Mouse (Mus musculus) frontal cortex, postnatal 10 days (tissue): ENCODE data around the gene Ralgapa1.
"Not testable (repeated sequence)": the region's sequence is repeated elsewhere in the genome, so short reads cannot be mapped to it uniquely, and the experiment has no call there.

Source experiments
- DNase-seq, 2 experiments: peaks; one replicate each; pipeline ENCODE4 v3.0.0; 2022; ENCODE audit warnings: low spot score in 2 of 2, mixed read lengths in 1 of 2

Ralgapa1 gene

DNA sequence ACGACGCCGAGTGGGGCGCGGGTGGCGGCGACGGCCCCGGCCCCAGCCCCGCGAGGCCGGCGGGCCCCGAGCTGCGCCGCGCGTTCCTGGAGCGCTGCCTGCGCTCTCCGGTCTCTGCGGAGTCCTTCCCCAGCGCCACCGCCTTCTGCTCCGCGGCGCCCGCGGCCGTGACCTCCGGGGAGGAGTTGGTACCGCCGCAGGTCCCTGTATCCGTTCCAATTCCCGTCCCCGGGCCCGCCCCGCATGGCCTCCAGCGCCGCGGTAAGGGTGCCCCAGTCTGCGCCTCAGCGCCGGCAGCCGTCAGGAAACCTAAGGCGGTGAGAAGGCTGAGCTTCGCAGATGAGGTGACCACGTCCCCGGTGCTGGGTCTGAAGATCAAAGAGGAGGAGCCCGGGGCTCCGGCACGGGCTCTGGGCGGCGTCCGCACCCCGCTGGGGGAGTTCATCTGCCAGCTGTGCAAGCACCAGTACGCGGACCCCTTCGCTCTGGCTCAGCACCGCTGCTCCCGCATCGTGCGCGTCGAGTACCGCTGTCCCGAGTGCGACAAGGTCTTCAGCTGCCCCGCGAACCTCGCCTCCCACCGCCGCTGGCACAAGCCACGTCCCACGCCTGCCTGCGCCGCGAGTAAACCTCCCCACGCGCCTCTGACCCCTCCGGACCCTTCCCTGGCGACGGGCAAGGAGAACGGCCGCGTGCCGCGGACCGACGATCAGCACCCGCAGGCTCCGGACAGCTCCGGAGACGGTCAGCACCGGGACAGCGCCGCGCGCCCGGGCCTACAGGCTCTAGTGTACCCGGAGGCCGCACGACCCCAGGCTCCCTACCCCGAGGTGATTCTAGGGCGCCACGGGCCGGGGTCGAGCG, 221.1 kb downstream of the Ralgapa1 start:
- peak in 1 of 2 experiments; percentile 37 for DNase-seq

DNA sequence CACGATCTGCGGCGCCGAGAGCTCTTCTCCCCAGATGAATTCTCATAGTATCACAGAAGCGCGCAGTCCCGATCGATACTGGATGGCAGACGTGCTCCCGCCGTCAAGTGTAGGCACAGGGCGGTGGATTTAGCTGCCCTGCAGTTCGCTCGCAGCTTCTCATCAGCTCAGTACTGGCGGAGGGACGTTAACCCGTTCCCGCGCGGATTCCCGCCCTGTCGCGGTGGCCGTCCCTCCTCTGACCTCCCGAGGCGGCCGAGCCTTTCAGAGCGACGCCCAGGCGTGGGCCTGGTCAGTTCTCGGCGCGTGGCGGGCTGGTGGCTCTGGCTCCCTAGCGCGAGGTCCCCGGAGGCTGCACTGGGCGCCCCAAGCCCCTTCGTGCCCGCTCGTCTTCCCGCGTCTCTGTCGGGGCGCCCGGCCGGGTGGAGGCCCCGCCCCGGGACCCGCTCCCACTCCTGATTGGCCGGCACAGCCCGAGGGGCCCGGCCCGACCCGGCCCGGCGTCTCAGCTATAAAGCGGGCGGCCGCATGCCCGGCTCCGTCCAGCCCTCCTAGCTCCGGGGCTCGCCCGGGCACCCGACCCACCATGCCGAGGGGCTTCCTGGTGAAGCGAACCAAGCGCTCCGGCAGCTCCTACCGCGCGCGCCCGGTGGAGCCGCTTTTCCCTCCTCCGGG, 221.9 kb downstream of the Ralgapa1 start, which contains the start of gene Insm2:
TSS of gene Insm2 (plus strand) at position 541 of the 675 bp plus-strand sequence.
- peak in 1 of 2 experiments; percentile 15 for DNase-seq

DNA sequence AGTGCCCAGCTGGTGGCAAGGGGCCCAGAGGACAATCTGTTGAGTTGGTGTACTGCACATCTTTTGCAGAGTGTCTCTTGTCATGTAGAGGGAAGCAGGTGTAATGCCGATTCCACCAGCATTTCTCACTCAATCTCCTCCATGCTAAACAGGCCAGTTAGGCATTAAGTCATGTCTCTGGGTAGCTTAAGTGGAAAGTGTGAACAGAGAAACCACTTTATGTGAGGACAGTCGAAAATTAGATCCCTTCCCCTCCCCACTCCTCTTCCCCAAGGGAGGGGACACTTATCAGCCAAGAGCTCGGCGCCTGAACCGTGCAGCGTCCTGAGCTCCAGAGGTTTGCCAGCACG, 222.5 kb downstream of the Ralgapa1 start:
- no peak for DNase-seq

DNA sequence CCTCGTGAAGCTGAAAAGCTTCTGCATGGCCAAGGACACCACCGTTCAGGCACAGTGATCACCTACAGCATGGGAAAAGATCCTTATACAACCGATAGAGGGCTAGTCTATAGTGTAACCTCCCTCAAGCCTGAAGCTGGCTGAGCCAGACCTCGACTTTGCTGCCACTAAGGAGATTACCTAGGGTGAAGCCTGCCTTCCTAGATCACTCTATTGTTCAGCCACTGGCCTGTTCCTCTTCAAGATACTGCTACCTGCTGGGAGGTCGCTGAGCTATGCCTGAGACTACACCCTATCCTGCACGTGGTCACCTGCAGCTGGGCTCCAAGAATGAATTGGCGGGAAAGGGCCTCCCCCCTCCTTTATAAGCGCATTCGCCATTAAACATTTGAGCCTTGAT, 234.0 kb downstream of the Ralgapa1 start:
- DNase-seq: not testable (repeated sequence)

DNA sequence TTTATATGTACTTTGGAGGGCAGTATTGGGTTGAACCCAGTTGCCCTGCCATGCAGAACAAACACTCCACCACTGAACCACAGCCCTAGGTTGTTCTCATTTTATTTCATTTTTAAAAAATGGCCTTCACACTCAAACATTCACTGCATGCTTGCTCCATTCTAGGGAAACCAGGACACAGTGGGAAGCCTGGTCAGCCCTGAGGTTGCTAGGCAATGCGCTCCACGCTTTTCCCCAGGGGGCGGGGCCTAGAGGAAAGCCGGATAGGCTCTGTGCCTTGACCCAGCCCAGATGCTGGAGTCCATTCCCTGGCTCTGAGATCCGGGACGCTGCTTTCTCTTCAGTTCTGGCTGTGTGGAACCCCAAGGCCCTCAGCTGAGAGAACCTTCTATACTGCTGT, 247.2 kb downstream of the Ralgapa1 start:
- DNase-seq: no peak

DNA sequence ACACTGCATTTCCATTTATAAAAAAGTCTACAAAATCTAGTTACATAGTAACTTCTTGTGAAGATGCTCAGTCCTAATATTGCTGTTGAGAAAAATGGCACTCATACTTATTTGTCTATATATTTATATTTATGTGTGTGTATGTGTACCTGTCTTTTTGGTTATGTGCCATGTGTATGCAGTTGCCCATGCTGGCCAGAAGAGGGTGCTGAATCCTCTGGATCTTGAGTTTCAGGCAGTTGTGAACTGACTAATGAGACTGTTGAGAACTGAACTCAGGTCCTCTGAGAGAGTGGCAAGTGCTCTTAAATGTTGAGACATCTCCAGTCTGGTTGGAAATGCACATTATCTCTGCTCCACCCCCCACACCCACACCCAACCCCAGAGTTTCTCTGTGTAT, 247.9 kb downstream of the Ralgapa1 start:
- DNase-seq: no peak

DNA sequence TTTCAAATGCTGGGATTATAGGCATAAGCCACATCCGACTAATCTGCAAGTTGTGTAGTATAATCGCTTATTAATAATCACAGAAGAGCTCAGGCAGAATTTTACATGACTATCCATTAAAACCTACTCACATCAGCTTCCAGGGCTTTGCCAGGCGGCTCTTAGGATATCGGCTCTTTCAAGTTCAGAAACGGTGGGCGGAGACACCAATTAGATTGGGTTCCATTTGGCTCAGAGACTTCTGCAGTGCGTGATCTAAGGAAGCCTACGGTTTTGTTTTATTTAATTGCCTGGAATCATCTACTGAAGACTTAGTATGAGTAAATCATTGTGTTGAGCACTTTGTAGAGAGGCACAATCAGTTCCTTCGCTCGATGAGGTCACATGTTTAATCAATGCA, 249.3 kb downstream of the Ralgapa1 start:
- no peak for DNase-seq

DNA sequence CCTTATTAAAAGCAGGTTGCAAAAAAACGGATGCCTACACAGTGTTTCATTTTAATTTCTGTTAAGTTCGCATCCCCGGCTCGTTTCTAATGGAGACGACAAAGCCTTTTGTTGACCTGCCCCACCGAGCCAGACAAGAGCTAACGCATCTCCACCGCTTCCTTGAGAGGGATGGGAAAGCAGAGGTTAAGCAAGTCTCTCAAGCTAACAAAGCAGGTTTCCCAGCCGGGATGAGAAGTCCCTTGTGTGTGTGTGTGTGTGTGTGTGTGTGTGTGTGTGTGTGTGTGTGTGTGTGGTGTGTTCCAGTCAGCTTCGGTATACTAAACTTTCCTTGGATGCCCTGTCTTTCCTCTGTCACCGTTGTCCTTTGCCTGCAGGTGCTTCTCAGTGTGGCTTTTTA, 249.8 kb downstream of the Ralgapa1 start:
- DNase-seq: no peak

DNA sequence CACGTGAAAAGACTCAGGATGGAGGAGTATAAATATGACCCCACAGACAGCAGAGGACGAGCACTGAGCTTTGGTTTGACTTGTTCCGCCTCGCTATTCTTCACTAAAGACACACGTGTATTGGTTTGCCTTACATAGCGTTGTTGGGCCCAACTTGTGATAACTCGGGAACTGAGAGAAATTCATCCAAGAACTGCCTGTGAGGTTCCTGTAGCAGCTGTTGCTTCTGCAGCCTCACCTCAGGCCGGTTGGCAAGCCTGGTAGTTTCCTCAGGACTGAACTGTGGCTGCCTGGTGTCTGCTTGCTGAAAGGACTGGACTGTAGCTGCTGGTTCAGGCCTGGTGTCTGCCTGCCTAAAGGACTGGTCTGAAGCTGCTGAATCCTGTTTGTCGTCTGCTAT, 250.3 kb downstream of the Ralgapa1 start:
- DNase-seq: no peak

DNA sequence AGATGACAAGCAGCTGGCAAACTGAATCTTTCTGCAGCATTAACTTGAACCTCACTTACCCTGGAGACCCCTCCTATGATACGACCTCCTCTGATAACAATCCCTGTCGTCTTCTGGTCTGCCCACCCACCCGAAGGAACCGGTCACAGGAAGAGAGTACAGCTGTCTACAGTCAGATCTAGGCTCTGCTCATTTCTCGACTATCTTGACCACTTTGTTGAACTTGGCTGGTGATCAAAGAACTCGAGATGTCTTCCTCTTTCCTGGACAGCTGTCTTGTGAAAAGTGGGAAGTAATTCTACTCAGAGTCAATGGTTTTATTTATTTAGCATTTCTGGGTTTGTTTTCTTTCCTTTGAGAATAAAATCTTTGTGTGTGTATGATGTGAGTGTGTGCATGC, 251.3 kb downstream of the Ralgapa1 start:
- DNase-seq: no peak

DNA sequence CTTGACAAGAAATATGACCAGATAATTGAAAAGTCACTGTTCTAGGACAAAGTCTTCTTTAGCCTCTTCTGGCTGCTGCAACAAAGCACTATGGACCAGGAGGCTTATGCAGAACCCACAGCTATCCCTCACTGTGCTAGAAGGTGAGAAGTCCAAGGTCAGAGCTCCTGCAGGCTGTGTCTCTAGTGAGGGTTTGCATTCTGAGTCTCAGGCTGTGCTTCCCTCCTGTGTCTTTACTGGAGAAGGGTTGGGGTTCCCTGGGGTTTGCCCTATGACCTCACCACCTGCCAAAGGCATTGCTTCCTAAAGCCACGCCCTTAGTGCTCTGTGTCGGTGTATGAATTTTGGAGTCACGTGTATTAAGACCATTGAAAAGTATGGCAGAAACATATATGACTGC, 252.5 kb downstream of the Ralgapa1 start:
- DNase-seq: no peak

DNA sequence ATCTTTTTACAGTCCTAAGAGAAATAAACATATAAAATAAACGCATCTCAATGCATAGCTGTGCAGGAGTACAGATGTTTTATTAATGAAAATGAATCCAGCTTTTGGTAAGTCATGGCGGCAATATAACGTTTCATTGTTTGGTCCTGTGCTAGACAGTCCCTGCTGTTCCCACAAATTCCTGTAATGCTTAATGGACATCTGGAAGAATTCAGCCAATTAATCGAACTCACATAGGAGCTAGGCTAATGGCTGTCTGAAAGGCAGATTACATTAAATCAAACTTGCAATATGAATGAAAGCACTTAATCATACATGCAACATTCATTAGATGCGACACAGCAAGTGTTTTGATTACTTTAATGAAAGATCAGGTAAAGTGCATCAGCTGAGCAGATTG, 254.1 kb downstream of the Ralgapa1 start:
- DNase-seq: no peak

DNA sequence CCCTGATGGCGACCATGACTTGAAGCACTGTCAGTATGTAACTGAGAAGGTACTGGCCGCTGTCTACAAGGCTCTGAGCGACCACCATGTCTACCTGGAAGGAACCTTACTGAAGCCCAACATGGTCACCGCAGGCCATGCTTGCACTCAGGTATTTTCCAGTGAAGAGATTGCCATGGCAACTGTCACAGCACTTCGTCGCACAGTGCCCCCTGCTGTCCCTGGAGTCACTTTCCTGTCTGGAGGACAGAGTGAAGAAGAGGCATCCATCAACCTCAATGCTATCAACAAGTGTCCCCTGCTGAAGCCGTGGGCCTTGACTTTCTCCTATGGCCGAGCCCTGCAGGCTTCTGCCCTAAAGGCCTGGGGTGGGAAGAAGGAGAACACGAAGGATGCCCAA, 255.1 kb downstream of the Ralgapa1 start:
- no peak for DNase-seq

DNA sequence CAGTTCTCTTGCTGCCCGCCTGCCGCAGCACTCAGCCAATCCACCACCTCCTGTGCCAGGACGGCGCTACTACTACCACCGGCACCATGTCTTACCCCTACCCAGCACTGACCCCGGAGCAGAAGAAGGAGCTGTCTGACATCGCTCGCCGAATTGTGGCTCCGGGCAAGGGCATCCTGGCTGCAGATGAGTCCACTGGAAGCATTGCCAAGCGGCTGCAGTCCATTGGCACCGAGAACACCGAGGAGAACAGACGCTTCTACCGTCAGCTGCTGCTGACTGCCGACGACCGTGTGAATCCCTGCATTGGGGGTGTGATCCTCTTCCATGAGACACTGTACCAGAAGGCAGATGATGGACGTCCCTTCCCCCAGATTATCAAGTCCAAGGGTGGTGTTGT, 255.8 kb downstream of the Ralgapa1 start, which contains the start of gene Aldoart2:
TSS of gene Aldoart2 (plus strand) at position 34 of the 400 bp plus-strand sequence.
- DNase-seq: no peak

DNA sequence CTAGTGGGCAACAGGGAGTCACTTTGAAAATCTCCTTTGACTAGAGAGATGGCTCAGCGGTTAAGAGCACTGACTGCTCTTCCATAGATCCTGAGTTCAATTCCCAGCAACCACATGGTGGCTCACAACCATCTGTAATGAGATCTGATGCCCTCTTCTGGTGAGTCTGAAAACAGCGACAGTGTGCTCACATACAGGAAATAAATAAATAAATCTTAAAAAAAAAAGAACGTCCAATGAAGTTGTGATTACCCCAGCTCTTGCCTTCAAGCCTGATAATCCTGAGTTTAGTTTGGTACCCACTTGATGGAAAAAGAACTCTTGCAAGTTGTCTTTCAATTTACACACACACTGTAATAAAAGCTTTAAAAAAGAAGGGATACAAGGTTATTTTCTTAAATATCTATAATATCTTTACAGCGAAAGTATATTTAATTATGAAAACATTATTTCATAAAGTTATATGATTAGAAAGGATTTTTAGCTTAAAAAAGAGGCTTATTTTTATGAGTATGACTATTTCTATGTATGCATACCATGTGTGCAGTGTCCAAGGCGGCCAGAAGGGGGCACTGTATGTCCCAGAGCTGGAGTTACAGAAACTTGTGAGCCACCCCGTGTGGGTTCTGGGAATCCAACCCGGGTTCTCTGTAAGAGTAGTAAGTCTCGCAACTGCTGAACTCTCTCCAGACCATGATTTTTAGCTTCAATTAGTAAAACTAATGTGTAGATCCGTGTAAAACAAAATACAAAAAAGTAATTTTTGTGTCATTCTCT, 256.6 kb downstream of the Ralgapa1 start:
- no peak for DNase-seq

DNA sequence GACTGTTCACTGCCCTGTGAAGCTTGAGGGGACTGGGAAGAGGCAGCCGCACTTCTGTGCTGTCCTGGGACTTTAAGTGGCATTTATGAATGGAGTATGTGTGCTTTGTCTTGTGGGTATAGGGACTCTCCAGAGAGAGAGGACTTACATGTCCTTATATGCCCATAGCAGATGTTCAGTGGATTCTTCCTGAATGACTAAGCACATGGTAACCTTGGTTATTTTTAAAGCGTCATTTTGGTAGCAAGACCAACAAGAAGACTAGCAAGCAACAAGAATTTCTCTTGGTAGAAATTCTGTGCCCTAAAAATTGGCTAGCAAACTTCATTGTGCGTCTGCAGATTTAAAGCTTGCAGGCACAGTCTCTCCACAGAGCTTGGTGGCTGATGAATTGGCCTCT, 257.2 kb downstream of the Ralgapa1 start:
- DNase-seq: no peak

DNA sequence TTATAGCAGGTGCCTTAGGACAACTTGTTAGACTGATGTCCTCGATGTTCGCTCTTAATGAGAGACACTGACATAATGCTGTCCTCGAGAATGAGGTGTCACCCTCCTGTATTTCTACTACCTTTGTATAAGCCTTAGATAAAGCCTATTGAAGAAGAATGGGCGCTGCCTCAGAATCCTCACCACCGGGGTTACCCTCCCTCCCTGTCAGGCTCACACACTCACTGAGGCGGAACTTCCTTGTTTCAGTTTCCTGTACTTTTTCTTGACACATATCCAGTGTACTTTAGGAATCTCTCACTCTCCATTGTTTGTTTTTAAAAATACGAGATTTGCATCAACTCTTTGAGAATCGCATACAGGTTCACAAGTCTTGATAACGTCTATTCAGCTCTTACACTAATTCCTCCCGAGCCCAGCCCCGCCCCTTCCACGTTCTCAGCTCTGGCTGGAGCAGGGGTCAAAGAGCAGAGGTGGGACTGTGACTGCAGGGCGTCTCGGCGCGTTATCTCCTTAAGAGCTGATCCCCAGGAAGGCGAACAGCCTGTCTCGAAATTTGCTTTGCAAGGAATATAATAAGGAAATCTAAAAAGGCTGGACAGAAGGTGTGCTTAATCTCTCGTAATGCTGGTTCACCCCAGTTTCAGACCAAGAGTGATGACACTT, 260.8 kb downstream of the Ralgapa1 start:
- DNase-seq: no peak

DNA sequence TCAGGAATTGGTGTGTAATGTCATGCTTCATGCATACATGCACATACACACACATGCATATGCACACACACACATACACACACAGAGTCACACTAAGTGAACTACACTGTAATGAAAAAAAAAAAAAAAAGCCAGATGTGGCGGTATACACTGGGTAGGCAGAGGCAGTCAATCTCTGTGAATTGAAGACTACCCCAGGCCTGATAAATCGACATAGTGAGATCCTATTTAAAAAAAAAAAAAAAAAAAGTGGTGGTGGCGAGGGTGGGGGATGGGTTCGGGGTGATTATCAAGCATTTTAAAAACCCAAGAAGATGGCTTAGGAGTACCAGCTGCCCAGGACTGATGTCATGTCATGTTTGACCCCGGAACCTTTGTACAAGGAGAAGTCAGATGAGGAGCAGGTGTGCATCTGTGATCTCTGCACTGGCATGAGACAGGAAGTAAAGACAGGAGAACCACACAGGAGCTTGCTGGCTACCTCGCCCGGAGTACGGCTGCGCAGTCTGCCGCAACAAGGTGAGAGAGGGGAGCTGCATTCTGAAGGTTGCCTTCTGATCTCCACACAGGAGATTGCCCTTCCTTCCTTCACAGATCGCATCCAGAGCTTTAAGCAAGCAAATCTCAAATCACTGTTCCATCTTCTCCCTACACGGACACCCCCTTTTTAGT, 261.6 kb downstream of the Ralgapa1 start:
- no peak for DNase-seq

DNA sequence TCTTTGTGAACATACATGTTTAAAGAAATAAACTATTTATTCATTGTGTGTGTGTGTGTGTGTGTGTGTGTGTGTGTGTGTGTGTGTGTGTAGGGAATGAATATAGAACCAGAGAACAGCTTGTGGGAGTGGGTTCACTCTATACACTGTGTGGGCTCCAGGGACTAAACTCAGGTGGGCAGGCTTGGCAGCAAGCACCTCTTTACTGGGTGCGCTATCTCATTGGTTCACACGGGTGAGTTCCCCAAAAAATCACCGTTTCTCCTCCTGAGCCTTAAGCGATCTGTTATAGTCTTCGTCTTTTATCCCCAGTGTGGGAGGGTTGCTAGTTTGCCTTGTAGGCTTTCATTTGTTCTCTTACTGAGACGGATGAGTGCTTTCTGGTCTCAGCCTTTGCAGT, 263.1 kb downstream of the Ralgapa1 start:
- no peak for DNase-seq

DNA sequence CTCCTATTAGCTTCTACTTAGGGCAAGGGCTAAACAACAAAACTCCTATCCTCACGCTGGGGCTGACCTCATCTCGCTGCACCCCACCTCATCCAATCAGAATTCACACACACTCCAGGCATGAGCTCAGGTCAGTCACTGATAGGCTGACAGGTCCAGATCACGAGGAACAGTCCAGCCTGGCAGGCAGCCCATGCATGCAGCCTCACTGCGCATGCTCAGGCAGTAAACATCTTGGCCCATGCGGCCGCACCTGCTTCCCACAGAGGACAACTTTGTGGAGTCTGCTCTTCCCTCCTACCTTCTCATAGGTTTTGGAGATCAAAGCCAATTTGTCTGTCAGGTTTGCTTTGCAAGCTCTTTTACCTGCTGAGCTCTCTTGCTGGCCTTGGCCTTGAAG, 266.1 kb downstream of the Ralgapa1 start:
- DNase-seq: not testable (repeated sequence)
